Mouse (Mus musculus) cerebellum, adult 2 months (tissue): ENCODE measurements at regions not wholly inside any gene's neighbourhood (a gene's known extent, or its start where the extent isn't known, plus 50 kb on each side); places are given as distances from the start of the nearest gene placed in this dataset.

ENCODE experiments used
- CTCF ChIP-seq: fragments of 200-500 bp; IDR thresholded peaks from 2 replicates; pipeline ENCODE4 v1.5.1; 2011; ENCODE audit warnings: low read depth, mild to moderate bottlenecking, control low read depth, low read length, moderate library complexity, borderline replicate concordance; ENCODE audit not compliant: insufficient read depth
- POLR2A ChIP-seq: fragments of 200-500 bp; IDR thresholded peaks from 2 replicates; pipeline ENCODE4 v1.6.1; 2011; ENCODE audit warnings: low read length, control low read depth, borderline replicate concordance; ENCODE audit not compliant: insufficient read depth

DNA sequence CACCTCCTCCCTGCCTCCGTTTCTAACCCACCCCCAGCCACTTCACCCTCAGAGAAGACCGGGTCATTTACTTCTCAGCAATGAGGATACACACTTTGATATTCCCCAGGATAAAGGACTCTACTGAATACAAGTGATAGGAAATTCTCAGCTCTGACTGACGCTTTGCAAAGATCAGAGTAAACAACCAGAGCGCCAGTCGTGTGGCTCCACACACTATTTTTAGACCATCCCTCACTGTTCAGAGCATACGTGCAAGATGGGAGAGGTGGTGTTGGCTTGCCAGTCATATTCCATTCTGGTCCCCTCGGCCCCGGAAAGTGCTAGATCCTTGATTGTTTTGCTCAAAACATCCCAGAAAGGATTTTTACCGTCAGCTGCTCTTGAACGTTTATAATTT, 266.8 kb upstream of the Zfp637 start:
- TF ChIP-seq POLR2A = no peak
- no peak for TF ChIP-seq CTCF
